Mouse (Mus musculus) limb, embryonic 12.5 days (tissue): ENCODE measurements around the gene Bicdl2. TPM values are rescaled to one million over a fixed set of nuclear protein-coding genes. Genes with fewer than 3 reads are reported as not detected.

Experiments
- ATAC-seq: fragments of 200-750 bp; cut with Nextera tagmentation; 2 replicates; pipeline ENCODE4 v1.8.0; 2017; ENCODE audit warnings: low read depth, moderate TSS enrichment; ENCODE audit not compliant: insufficient number of reproducible peaks, insufficient read depth, low FRiP score, low TSS enrichment
- H3K27ac ChIP-seq: fragments of 300-500 bp; sonication (generic); 2 replicates; pipeline ENCODE4 v1.5.1; 2016; ENCODE audit warnings: mild to moderate bottlenecking, moderate library complexity
- H3K27me3 ChIP-seq: fragments of 300-500 bp; sonication (generic); 2 replicates; pipeline ENCODE4 v1.6.1; 2016; ENCODE audit warnings: mild to moderate bottlenecking, moderate library complexity
- H3K36me3 ChIP-seq: fragments of 300-500 bp; sonication (generic); 2 replicates; pipeline ENCODE4 v1.6.1; 2016; ENCODE audit warnings: mild to moderate bottlenecking, moderate library complexity
- H3K4me1 ChIP-seq: fragments of 300-500 bp; sonication (generic); replicated peaks from 2 replicates; pipeline ENCODE4 v1.6.1; 2016
- H3K4me2 ChIP-seq: fragments of 300-500 bp; sonication (generic); 2 replicates; pipeline ENCODE4 v1.6.1; 2016; ENCODE audit warnings: mild to moderate bottlenecking, moderate library complexity
- H3K4me3 ChIP-seq: fragments of 300-500 bp; sonication (generic); replicated peaks from 2 replicates; pipeline ENCODE4 v1.5.1; 2016; ENCODE audit warnings: mild to moderate bottlenecking
- H3K9ac ChIP-seq: fragments of 300-500 bp; sonication (generic); replicated peaks from 2 replicates; pipeline ENCODE4 v1.6.1; 2016; ENCODE audit warnings: mild to moderate bottlenecking, moderate library complexity
- H3K9me3 ChIP-seq: fragments of 300-500 bp; sonication (generic); 2 replicates; pipeline ENCODE4 v1.6.1; 2016; ENCODE audit warnings: mild to moderate bottlenecking, moderate library complexity
- WGBS: fragments of 180-500 bp; shearing (Covaris S2); methylation state at CpG from one replicate; pipeline ENCODE4 v1.1.7; 2016; 5-methylcytosine and 5-hydroxymethylcytosine counted together
- polyA plus RNA-seq: library from polyadenylated mRNA; unstranded; fragments of >200 nt; fragmentation: Nextera tagmentation; extraction: Ambion mirVana; gene quantifications from 2 replicates; pipeline ENCODE4 v1.2.1, GENCODE M21; 2016

Gene Bicdl2
- polyA plus RNA-seq, 1 experiment from 2014 or later = 1.2 TPM

DNA sequence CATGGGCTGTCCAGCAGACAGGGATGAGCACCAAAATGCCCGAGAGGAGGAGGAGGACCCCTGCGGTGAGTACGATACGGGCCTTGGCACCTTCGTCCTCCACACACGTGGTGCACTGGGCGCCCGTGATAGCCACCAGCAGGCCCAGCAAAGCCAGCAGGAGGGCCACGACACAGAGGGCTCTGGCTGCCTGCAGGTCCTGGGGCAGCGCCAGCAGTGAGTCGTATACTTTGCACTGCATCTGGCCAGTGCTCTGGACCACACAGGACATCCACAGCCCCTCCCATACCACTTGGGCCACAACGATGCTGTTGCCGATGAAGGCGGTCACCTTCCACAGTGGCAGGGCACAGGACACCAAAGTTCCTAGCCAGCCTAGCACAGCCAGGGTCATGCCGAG, 22.9 kb downstream of the Bicdl2 start:
- Histone ChIP-seq H3K27me3 (peaks cover 68% of the 10 kb centered on the region), H3K9ac (peak overlapping the region; percentile 50), H3K27ac (no peak overlapping the region), H3K4me1 (peaks cover 34% of the 10 kb centered on the region), H3K4me3 (peak overlapping the region; percentile 28), H3K9me3 (no peaks in the 10 kb centered on the region), H3K36me3 (no peaks in the 10 kb centered on the region), H3K4me2 (peak overlapping the region; percentile 48)
- 12% methylated on average over 15 of the region's 15 CpGs for WGBS
- 0 out of 2 replicates have a peak, but pooled peaks have one; percentile 5 for ATAC-seq

DNA sequence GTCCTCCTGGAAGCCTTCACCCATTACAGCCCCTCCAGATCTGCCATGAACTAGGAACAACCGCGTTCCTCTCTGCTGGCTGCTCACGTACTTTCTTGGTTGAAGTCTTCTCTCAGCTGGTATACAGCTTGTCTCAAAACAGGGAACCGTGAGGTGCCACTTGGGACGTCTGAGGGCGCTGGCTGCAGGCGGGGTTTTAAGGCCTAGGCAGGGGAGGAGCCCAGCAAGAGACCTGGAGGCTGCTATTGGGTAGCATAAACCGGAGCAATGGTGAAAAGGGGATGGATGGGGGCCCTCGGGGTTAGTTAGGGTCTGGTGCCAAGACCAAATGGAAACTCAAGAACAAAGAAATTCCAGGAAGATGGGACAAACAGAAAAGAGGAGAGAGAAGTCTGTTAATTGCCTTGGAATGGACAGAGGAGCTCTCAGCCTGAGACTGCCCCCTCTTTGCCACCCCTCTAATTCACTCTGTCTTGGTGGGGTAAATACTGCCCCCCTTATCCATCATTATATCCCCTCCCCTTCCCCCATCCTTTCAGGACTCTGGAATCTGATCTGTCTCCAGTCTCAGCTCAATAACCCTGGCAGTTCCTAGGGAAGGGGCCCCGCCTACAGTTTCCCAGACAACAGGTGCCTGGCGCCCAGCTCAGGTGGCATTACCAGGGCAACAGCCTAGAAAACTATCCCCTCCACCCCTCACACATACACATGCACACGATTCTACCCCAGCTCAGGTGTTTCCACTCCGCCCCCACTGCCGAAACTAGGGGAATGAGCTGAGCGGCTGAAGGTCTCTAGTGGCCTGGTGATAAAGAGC, 23.8 kb downstream of the Bicdl2 start, which contains the start of gene Cldn9:
Cldn9 (minus strand) TSS at position 171 of the 817 bp plus-strand sequence.
- WGBS = 11% methylated on average over 15 of the region's 15 CpGs

DNA sequence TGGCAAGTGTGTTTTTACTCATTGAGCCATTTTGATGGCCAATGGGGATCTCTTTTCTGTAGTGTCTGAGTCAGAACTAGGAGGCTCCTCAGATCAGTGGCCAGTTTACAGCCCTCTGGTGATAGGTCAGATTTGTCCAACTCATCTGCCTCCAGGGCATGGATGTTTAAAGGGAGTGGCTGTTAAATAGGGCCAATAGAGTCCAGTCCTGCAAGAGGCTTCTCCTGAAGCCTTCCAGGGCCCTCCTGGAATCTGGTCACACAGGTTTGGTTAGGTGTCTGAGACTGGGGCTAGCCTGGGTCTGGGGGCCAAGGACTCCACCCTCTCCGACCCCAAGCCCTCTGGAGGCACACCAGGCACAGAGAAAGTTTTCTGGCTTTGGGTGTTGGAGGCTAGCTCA, 34.2 kb downstream of the Bicdl2 start:
- WGBS = 59% methylated on average over 1 of the region's 1 CpGs
- Histone ChIP-seq H3K9me3 (no peaks in the 10 kb centered on the region), H3K4me3 (no peak overlapping the region), H3K4me2 (no peak overlapping the region), H3K4me1 (peaks cover 22% of the 10 kb centered on the region), H3K27ac (no peak overlapping the region), H3K27me3 (peaks cover 20% of the 10 kb centered on the region), H3K36me3 (no peaks in the 10 kb centered on the region), H3K9ac (no peak overlapping the region)
- ATAC-seq = no peak

More for the DNA sequence above, 23.8 kb downstream of the Bicdl2 start, which contains the start of gene Cldn9:
- Histone ChIP-seq H3K27me3 (peaks cover 59% of the 10 kb centered on the region), H3K9ac (peak within 1 kb of the TSS; percentile 50), H3K4me2 (peak within 1 kb of the TSS; percentile 48), H3K4me3 (peak within 1 kb of the TSS; percentile 28), H3K36me3 (no peaks in the 10 kb centered on the region), H3K9me3 (no peaks in the 10 kb centered on the region), H3K4me1 (peaks cover 32% of the 10 kb centered on the region), H3K27ac (peak within 1 kb of the TSS; percentile 23; the same call in 1 of the 2 replicates)
- ATAC-seq = peak; percentile 83

DNA sequence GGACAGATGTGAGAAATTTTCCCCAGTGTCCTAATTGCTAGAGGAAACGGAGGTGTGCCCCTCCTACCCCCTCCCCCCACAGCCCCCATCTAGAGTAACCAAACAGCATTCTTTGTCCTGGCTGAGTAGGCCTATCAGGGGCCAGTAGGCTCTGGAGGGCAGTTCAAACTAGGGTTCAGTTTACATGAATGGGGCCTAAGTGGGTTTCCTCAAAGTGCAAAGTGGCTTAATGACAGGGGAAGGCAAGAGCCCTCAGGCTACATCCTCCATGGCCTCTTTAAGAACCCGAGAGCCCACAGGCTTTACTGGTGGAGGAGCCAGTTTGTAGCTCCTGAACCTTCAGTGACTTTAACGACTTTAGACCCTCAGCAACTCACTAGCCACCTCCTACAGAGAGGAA, 35.5 kb downstream of the Bicdl2 start:
- Histone ChIP-seq H3K4me3 (no peak overlapping the region), H3K27me3 (peaks cover 34% of the 10 kb centered on the region), H3K4me2 (no peak overlapping the region), H3K27ac (no peak overlapping the region), H3K36me3 (no peaks in the 10 kb centered on the region), H3K9me3 (no peaks in the 10 kb centered on the region), H3K9ac (no peak overlapping the region), H3K4me1 (peaks cover 27% of the 10 kb centered on the region)
- ATAC-seq = peak; percentile 69; the same call in 1 of the 2 replicates
- WGBS = 11% methylated on average over 3 of the region's 3 CpGs

DNA sequence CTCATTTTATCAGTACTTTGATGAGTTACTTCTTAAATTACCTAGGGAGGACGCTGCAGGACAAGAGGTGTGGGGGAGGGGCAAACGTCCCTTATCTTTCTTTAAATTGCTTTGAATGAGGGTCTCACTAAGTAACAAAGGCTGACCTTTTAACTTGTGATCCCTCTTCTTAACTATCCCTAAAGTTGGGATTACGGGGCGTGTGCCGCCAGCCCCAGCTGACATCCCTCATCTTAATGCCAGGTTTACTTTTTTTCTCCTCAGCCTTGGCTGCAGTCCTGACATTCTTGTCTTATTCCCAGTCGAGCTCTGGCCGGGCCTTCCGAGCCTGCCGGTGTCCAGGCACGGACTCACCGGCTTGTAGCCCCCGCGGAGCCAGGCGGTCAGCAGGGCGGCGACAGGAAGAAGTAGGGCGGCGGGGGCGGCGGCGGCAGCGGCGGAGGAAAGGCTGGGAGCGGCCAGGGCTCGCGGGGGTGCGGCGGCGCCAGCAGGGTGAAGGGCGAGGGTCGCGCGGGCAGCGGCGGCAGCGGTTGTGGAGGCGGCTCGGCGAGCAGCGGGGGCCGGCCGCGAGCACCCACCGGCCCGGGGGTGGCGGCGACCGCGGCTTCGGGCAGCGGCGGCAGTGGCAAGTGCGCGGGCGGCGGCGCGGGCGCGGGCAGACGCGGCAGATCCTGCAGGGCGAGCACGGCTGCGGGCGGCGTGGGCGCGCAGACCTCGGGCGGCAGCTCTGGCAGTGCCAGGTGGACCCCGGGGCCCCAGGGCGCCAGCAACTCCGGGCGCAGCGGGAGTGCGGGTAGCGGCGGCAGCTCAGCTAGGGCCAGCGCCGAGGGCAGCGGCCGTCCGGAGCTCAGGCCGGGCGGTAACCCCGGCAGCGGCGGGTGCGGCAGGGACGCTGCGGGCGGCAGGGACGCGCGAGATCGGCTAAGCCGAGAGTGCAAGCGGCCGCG, 39.1 kb downstream of the Bicdl2 start:
- under 1% methylated on average over 97 of the region's 101 CpGs for WGBS
- Histone ChIP-seq H3K27me3 (peaks cover 43% of the 10 kb centered on the region), H3K27ac (no peak overlapping the region), H3K9me3 (no peaks in the 10 kb centered on the region), H3K9ac (peak overlapping the region; percentile 58), H3K4me3 (peak overlapping the region; percentile 63), H3K4me1 (peaks cover 27% of the 10 kb centered on the region), H3K36me3 (no peaks in the 10 kb centered on the region), H3K4me2 (peak overlapping the region; percentile 100)
- ATAC-seq = 0 out of 2 replicates have a peak, but pooled peaks have one; percentile 18

DNA sequence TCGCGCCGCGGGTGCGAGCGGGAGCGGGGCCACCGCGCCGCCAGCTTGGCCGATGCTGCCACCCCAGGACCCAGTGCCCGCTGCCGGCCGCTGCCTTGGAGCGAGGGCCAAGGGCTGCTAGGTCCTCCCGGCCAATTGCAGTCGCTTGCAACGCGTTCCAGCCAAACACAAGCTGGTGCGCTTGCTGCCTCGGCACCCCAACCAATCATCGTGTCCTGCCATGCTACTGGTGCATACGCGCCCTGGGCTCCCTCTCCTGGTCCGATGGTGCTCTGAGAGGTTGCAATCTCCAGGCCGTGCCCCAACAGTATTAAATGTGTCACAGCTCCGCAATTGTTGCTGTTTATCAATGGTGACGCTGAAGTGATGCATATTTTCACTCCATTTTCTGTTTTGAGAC, 39.8 kb downstream of the Bicdl2 start:
- H3K4me2 ChIP-seq = peak overlapping the region; percentile 100
- H3K27me3 ChIP-seq = peaks cover 43% of the 10 kb centered on the region
- peak overlapping the region; percentile 58 for H3K9ac ChIP-seq
- no peaks in the 10 kb centered on the region for H3K36me3 ChIP-seq
- H3K9me3 ChIP-seq = no peaks in the 10 kb centered on the region
- peak overlapping the region; percentile 63 for H3K4me3 ChIP-seq
- WGBS = 0% methylated on average over 17 of the region's 28 CpGs
- H3K27ac ChIP-seq = no peak overlapping the region
- peaks cover 24% of the 10 kb centered on the region for H3K4me1 ChIP-seq
- ATAC-seq = peak; percentile 81

DNA sequence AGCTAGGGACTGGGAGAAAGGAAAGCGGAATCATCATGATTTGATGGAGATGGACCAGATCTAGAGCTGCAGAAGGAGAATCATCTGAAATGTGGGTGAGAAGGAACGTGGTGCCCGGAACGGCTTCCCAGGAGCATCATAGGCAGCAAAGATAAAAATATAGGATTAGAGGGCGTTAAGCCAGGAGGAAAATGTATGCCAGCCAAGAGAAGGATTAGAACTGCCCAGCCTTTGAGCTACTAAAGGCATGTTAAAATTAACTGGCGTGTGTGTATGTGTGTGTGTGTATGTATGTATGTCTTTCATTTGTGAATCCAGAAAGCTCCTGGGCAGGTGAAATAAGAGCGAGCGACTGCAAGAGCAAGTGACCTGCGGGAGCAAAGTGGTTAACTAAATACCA, 43.0 kb downstream of the Bicdl2 start:
- Histone ChIP-seq H3K27me3 (peaks cover 44% of the 10 kb centered on the region), H3K9ac (no peak overlapping the region), H3K9me3 (no peaks in the 10 kb centered on the region), H3K4me3 (no peak overlapping the region), H3K27ac (no peak overlapping the region), H3K4me2 (no peak overlapping the region), H3K36me3 (no peaks in the 10 kb centered on the region), H3K4me1 (peaks cover 16% of the 10 kb centered on the region)
- no peak for ATAC-seq
- 83% methylated on average over 9 of the region's 9 CpGs for WGBS

DNA sequence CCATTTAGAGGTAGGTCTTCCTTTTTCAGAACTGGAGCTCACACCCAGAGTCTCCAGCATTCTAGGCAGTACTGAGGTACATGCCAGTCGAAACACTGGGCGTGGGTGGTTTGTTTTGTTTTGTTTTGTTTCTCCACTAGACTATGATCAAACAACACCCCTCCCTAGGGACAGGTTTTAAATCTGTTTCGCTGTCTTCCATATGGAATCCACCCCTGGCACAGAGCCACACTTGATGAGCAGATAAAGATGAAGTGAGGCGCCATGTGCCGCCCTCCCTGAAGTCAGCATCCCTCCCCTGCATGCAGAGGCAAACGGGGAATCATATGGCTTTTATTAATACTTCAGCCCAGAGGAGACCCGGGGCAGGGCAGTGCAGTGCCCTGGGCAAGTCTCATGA, 44.4 kb downstream of the Bicdl2 start:
- WGBS = 44% methylated on average over 7 of the region's 7 CpGs
- H3K4me2 ChIP-seq = no peak overlapping the region
- peaks cover 30% of the 10 kb centered on the region for H3K27me3 ChIP-seq
- no peaks in the 10 kb centered on the region for H3K9me3 ChIP-seq
- no peak for ATAC-seq
- no peak overlapping the region; the same call in 1 of the 2 replicates for H3K9ac ChIP-seq
- no peaks in the 10 kb centered on the region for H3K36me3 ChIP-seq
- H3K27ac ChIP-seq = no peak overlapping the region
- no peak overlapping the region for H3K4me3 ChIP-seq
- H3K4me1 ChIP-seq = peaks cover 8% of the 10 kb centered on the region; the same call in 1 of the 2 replicates

DNA sequence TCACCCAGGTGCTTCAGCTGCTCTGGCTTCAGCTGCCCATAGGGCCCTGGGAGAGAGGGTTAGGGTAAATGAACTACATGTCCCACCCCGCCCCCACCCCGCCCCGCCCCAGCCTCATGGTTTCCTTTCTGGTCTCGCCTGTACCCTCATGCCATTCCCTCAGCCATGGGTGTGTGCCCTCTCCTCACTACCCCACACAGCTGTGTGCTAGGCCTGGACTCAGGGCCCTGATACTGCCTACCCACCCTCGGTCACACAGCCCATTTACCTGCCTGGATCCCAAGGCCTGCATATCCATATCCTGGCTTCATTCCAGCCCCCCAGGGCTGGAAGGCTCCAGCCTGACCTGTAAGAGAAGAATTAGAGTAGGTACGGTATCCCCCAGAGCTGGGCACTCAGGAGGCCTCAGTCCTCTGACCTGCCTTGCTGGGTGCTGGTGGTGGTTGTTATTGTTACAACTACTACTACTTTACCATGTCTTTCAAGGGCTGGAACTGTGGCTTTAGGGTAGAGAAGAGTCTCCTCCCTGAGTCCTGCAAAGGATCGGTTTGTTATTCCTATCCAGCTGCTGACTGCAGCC, 45.3 kb downstream of the Bicdl2 start:
- Histone ChIP-seq H3K4me1 (0 out of 2 replicates have a peak, but pooled peaks cover 5% of the 10 kb centered on the region), H3K4me3 (no peak overlapping the region), H3K36me3 (no peaks in the 10 kb centered on the region), H3K4me2 (no peak overlapping the region), H3K27me3 (peaks cover 21% of the 10 kb centered on the region), H3K9me3 (no peaks in the 10 kb centered on the region), H3K9ac (no peak overlapping the region), H3K27ac (no peak overlapping the region)
- 69% methylated on average over 7 of the region's 7 CpGs for WGBS
- no peak for ATAC-seq

DNA sequence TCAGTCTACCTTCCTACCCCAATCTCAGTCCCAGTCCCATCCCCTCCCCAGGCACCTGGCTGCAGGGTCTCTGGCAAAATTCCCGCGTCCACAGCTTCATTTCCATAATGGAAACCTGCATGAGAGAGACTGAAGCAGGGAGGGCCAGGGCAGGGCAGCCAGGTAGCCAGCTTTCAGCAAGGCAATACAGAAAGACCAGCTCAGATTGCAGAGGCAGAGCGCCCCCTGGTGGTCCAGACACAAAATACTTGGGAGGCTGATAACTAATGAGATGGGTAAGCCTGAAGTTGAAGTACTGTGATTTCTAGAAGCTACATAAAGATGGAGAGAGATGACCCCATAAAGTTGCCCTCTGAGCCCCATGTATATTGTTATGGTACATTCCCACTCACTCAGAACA, 45.9 kb downstream of the Bicdl2 start:
- H3K4me1 ChIP-seq = 0 out of 2 replicates have a peak, but pooled peaks cover 5% of the 10 kb centered on the region
- no peak overlapping the region for H3K4me2 ChIP-seq
- H3K36me3 ChIP-seq = no peaks in the 10 kb centered on the region
- no peaks in the 10 kb centered on the region for H3K9me3 ChIP-seq
- no peak overlapping the region for H3K9ac ChIP-seq
- WGBS = 0% methylated on average over 3 of the region's 3 CpGs
- ATAC-seq = no peak
- H3K4me3 ChIP-seq = no peak overlapping the region
- no peak overlapping the region for H3K27ac ChIP-seq
- peaks cover 15% of the 10 kb centered on the region for H3K27me3 ChIP-seq
